Mouse (Mus musculus) frontal cortex, adult 2 months (tissue): Measurements from ENCODE around the gene 2310030G06Rik. TPM values are rescaled to one million over a fixed set of nuclear protein-coding genes. Genes with fewer than 3 reads are reported as not detected.

ENCODE experiments used
- DNase-seq, 2 experiments: peaks; one replicate each; pipeline ENCODE4 v3.0.0; 2022; ENCODE audit warnings: low spot score in 1 of 2; ENCODE audit errors: extremely low spot score in 1 of 2
- polyA plus RNA-seq: library from polyadenylated mRNA; depleted of rRNA; stranded (reverse); fragments of >200 nt; gene quantifications from 2 replicates; pipeline ENCODE4 v1.2.3, GENCODE M21; 2012

2310030G06Rik gene
- polyA plus RNA-seq, 1 experiment = 3.3 TPM

DNA sequence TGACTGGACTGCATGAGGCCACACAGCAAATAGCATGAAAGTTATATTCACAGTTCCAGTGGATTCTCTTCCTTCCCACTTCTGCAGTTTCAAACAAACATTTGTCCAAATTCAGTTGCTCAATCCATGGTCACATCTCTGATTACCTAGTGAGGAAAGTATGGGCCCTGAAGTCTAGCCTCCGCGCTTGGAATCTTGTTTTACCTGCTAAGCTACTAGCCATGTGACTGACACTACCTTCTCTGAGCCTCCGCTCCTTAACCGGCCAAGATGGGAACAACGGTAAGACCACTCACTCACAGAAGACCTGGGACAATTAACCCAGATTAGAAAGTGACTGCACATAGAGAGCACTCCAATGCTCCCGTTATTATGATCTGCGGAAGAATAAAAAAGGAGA lies 530 bp downstream of the 2310030G06Rik start:
- DNase-seq = no peak

DNA sequence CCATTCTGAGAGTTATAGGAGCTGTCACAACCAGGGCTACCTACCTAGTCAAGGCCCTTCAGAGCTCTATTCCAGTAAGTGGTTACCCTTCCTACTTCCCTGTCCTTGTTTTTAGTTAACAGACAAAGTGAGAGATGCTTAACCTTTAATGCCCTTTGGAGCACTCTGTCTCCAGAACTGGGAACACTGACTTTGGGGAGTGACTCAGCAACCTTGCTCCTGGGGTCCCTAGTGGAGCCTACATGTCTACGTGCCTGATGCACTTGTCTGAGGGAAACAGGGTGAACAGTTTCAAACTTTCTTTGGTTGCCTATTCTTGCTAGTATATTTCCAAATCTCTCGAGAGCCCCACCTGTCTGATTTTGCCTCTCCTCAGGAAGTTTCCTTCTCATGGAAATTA lies 3.6 kb downstream of the 2310030G06Rik start:
- DNase-seq = no peak

DNA sequence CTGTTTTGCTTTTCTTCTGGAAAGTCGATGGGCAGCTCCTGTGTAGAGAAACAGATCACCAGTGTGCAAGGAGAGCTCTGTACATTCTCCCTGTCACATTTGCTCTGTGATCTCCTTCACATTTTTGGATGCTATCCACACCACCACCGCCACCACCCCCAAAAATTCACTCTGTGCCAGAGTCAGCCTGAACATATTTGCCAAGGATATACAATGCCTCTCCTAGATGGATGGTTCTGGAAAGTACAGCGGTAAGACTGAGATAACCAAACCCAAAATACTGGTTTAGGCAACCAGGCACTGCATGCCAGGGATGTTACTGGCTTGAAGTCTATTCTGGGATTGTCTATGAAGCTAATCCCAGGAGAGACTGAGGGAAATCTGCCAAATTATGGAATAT lies 4.1 kb downstream of the 2310030G06Rik start:
- no peak for DNase-seq

DNA sequence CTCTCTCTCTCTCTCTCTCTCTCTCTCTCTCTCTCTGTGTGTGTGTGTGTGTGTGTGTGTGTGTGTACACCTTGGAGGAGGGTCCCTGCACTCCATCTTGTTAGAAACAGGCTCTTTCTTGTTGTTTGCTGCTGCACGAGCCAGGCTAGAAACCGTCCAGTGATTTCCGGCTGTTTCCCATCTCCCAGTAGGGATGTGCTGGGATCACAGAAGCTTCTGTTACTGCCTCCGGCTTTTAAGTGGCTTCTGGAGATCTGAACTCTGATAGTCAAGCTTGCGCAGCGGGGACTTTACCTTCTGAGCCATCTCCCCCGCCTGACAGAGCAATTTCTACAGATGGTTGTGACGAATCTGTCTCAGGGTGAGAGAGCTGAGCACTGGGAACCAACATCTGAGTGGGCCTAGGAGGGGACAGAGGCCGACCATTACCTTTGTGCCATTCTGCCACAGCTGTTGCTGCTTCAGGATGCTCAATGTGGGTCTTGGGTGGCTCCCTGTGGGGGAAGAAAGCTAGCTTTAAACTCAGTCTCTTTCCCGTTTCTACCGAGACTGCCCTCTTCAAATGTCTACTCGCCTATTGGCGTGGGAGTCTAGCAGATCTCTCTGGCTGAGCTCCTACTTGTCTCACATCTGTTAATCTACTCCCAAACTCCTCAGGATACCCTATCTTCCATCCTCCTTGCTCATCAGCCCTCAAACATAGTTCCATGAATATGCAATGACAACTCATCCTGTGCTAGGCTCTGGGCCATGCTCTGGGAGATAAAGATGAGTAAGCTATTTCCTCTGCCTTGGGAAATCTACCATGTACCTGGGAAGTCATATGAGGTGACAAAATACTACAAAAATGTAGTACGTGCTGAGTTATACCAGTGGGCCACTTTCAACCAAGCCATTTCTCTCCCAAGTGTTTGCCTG lies 5.2 kb downstream of the 2310030G06Rik start:
- peak in 1 of 2 experiments; percentile 58 for DNase-seq

DNA sequence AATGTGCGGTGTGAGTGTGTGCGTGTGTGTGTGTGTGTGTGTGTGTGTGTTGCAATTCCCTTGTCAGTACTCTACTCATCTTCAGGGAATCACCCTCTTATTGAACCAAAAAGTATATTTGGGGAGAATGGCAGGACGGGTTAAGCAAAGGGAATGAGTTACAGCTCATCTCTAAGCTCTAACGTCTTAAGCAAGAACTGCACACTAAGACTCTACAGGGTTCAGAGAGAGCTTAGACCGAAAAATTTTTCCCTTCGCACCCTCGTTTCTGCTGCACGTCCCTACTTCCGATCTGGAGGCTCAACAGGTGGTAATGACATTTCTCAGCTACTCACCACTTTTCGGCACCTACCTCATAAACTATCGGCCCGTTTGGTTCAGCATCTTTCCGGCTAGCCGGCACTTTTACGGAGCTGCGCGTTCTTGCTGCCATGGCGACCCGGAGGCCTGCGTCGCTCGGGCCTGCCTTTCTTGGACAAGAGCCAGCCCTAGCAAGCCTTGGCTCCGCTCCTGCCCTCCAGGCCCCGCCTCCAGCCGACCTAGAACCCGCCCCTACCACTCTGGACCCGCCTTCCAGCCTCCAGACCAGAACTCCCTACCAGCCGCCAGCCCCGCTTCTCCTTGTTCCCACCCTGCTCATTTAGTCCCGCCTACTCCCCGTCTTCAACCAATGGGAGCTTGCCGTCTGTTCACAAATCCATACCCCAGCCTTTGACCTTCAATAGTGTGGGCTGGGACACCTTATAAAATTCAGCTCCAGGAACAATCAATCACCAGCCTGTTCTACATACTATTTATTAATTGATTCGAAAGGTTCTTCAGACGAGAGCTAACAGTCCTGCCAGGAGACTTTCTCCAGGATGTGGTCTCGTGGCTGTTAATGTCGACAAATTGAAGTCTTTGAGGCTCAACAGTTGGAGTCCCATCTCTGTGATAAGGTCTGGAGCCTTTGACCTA lies 7.1 kb downstream of the 2310030G06Rik start, which contains the start of gene Dixdc1:
TSS of gene Dixdc1 (minus strand) at position 604 of the 957 bp plus-strand sequence.
- peak; percentile 79 to 91 for DNase-seq

DNA sequence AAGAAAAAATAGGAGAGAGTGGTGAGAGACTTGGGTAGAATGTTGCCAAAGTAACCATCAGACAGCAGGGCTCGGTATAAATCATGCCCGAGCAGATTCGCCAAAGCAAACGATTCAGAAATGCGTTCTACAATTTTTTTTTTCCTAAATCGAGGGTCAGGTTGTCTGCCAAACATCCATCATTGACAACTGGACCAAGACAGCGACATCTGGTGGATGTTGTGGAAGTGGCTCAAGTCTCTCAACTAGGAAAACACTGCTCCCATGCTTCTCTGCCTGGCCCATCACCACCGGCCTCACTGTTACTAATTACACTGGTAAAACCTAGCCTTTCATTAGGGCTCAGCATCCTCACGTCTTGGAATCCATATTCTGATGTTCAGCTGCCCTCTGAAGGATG lies 11.3 kb downstream of the 2310030G06Rik start:
- peak in 1 of 2 experiments; percentile 71 for DNase-seq

DNA sequence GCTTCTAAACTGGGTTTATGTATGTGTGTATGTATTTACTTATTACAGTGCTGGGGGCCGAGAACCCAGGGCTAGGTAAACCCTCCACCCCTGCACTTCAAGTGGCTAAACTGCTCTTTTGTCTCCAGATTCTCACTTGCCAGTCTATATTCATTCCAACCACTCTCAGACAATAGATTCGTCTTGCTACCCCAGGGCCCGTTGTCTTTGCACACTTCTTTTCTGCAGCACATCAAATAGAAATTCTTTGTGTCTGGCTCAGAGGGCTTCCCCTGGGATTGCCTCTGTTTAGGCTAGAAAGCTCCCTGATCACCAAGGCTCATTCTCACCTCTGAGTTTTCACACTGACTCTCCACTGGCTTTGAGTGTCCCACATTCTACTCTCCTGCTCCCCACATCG lies 13.8 kb downstream of the 2310030G06Rik start:
- no peak for DNase-seq

DNA sequence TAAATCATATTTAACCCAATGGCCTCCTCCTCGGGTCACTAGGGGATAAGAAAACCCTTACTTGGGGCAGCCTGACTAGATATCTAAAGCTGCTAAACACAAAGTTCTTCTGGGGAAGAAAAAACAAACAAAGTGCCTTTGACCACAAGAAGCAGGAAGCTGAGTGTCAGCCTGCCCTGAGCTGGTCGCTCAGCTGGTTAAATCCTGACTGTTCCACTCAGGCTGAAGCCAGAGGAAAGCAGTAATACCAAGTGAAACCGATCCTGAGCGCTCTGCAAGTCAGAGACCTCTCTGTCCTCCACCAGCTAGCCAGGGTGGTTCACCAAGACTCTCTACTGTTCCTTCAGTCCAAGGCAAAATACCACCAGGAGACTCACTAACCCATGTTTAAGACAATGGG lies 16.7 kb downstream of the 2310030G06Rik start:
- DNase-seq = no peak

DNA sequence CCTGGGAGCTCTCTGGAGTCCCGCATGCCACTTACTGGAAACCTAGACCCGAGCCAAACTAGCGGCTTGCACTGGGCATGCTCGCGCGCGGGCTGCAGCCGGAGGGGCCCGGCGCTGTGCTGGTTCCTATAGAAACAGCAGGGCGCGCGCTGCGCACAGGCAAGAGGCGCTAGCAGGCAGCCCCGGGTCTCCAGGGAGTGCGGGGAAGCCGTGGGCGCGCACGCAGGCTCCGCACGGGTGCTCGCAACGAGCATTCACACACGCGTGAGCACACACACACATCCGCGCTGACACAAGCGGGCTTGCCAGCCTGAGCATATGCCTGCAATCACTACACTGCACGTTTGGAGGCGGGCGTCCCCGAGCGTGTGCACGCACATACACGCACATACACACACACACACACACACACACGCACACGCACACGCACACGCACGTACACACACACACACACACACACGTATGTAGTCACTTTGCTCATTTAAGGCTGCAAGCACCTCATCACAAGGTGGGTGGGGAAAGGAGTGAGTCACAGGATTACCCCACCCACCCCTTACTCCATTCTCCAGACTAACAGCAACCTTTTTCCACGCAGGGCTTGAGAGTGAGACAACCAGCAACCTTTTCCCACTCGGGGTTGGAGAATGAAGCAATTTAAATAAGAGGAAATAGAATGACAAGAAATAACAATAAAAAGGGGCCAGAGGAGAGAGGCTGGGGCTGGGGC lies 18.2 kb downstream of the 2310030G06Rik start:
- DNase-seq = peak; percentile 77 to 91

DNA sequence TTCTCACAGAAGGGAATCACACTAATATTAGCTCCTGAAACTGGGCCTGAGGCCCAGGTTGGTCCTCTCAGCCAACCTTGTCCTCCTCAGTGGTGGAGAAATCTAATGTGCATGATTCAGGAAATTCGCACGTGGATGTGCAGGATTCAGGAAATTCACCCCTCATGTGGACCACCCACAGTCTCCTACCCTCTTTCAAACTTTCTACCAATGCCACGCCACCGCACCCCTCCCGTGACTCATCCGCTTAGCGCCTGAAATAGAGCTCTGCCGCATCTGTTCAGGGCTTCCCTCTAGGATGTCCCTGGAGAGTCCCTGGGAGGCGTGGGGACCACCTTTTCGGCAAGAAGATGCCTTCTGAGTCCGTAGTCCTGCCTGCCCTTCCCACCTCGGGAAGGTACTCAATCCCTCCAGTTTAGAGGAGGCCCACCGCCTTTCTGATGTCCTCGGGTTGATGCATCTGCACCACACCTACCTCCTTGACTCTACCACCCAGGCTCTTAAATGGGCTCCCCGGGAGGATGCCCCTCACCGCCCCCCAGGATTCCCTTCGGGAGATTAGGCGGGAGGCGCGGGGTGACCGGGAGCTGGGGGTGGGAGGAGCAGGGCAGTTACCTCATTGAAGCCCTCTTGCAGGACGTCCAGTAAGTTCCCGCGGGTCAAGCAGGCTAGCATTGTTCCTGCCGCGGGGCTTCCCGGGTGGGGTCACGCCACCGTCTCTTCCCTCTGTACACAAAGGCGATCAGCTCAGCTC lies 19.0 kb downstream of the 2310030G06Rik start:
- peak; percentile 41 to 85 for DNase-seq

DNA sequence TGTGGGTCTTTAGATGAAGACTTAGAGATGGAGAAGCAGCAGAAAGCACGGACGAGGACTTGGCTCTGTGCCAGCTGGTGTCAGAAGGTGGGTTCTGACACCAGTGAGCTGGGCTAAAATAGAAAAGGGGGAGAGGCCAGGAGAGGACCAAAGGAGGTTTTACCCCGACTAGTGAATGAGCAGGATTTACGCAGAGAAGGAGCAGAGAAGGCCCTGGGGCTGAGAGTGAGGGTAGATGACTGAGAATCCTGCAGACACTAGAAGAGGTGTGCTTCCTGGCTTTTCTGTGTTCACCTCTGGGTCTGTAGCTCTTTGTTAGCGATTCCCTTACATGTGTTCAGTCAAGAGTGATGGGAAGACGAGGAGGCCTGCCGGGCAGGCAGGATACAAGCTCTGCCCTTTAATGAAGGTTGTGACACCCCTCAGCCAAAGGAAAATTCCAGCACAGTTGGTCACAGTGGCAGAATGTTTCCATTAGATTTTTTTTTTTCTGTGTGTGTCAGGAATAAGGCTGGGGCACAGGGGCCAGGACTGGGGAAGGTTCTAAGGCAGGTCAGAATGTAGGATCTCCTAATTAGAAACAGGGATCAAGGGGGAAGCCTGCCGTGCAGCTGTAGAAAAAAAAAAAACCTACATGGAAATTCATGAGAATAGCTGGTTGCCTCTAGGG lies 20.3 kb downstream of the 2310030G06Rik start:
- no peak for DNase-seq

DNA sequence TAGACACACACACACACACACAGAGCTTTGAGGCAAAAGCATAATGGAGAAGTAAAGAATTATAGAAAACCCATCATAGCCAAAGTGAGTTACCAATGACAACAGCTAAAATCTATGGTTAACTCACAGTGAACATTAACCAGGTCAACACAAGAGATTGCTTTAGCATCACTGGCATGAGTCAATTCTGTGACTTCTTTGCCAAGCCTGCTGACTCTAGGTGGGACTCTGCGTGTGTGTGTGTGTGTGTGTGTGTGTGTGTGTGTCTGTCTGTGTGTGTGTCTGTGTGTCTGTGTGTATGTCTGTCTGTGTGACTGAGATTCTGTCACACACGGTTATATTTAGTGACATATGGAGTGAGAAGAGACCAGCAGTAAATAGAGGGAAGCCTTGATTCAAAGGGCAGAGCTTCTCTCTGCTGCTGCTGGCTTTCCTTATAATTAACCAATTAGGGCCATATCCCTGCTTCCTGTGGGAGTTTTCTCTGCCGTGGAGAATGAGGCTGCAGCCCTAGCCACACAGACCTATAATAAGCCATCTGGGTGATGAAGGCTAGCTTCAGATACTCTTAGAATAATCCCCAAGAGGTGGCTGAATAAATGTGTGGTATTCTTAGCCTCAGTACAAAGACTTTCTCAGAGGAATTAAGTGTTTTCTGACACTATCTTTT lies 21.5 kb downstream of the 2310030G06Rik start:
- DNase-seq = no peak

DNA sequence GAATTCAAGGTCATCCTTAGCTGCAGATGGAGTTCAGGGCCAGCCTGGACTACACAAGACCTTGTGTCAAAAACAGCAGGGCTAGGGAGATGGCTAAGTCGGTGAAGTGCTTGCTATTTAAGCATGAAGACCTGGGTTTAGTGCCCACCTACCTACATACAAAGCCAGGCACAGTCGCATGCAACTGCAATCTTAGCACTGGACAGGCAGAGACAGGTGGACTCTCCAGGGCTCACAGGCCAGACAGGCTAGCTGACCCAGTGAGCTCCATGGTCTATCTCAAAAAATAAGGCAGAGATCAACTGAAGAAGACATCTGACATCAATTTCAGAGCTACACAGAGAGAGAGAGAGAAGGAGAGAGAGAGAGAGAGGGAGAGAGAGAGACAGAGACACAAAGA lies 22.2 kb downstream of the 2310030G06Rik start:
- no peak for DNase-seq

DNA sequence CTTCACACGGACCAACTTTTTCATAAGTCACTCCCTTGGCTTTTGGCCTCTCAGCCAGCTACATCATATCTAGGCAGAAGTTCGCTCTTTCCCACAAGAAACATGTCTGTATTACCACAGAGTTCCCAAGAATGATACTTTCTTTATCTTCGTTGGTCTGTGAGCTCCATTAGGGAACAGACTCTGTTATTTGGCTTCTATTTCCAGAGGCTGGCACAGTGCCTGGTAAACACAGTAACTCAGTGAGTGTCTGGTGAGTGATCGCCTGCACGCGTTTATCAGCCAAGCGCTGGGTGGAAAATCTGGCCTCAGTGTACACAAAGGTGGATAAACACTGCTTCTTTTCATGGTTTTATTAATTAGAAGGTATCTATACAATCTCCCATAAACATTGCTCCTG lies 22.9 kb downstream of the 2310030G06Rik start:
- DNase-seq = peak in 1 of 2 experiments; percentile 67

DNA sequence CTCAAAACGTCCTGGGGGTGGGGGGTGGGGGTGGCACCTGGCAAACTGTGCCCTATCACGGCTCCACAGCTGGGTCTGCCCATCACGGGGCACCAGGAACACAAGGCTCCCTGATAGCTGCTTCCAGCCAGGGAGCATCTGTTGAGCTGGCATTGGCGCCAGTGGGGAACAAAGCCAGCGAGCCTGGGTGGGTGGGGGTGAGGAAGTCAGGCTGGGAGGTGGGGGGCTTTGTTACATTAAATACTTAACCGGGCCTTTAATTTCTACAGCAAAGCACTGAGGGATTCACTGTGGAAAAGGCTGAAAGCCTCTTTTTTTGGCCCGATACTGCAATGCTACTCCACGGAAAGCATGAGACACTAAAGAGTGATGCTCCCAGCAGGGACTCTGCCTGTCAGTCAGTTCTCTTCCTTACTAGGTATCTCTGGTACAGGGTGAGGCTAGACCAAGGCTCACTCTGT lies 23.9 kb downstream of the 2310030G06Rik start:
- DNase-seq = no peak

DNA sequence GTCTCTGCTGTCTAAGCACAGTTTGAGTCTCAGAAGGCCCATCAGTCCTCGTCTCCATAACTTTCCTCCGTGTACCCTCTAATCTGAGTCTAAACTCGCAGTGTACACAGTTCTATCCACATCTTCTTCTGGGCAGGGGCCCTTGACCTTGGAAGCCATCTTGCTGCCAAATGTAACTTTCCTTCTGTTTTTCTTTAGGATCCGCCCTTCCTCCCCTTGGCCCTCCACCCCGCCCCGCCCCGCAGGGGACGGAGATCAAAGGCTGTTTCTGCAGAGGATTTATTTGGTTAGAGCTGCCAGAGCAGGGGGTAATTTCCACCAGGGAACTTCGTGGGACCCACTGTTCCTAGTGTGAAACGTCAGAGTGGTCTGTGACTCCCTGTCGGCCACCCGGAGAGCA lies 25.3 kb downstream of the 2310030G06Rik start:
- DNase-seq = no peak

DNA sequence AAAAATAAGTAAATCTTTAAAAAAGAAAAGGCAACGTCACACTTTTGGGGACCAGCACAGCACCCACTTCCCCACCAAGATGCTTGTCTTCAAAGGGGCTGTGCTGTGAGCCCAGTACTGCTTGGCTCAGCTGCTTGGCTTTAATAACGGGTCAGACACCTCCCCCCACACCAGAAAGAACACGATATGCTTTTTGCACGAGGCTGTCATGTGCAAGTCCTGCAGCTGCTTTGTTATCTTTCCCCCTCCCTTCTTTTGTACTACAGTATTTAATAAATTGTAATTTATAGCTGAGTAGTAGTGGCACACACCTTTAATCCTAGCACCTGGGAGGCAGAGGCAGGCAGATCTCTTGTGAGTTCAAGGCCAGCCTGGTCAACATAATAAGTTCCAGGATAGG lies 27.5 kb downstream of the 2310030G06Rik start:
- no peak for DNase-seq

DNA sequence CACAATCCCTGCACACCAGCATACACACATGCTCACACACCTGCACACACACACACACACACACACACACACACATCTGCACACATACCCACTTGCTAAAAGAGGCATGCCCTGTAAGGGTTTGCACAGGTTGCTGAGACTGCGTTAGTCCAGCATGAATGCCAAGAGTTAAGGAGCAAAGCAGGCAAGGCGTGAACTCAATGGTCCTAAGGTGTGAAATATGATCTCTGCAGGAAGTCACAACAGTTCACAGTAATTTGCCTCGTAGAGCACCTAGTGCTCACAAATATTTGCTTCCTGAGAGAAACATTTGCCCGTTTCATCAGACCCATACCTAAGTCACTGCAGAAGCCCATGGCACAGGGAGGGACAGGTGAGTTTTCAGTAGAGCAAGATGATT lies 32.1 kb downstream of the 2310030G06Rik start:
- DNase-seq = no peak

DNA sequence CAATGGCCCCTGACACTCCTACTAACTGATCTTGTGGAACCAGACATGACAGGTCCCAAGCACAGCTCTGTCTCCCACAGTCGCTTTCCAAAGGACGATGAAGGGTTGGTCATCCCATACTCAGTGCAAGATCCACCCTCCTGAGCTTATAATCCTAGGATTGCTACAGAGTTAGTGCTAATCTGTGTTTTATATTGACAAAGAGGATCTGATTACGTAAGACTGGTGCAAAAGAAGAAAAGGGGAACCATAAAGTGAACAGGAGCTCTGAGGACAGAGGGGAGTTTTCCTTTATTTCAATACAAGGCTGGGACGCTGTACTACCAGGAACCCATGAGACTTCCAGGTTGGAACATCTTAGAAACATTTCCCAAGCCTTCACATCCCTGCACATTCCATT lies 35.0 kb downstream of the 2310030G06Rik start:
- DNase-seq = no peak
